Mouse (Mus musculus): ENCODE results near the gene Abtb1. TPM values are rescaled to one million over a fixed set of nuclear protein-coding genes. Genes with fewer than 3 reads are reported as not detected.

The Abtb1 gene
- polyA plus RNA-seq, 1 experiment from 2014 or later: 28.8 TPM

DNA sequence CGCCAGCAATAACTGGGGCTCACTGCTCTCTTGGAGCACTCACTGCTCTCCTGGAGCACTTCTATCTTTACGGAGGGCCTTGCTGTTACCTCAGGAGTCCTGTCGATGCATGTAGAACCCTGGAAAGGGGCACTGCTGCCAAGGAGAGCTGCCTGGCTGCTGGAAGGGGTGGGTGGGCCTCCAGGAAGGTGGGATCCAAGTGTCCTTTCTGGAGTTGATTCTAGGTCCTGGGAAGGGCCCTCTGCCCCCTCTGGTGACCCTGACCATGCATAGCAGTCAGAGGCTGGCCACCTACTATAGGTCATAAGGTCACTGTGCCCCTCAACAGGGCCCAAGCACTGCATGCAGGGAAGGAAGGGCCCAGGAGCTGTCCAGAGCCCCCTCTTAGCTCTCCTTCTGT is 14.8 kb downstream of the Abtb1 start:
- H3K27me3 ChIP-seq: no peaks in the 10 kb centered on the region
- no peaks in the 10 kb centered on the region for H3K36me3 ChIP-seq
- ATAC-seq (ENCODE audit: insufficient number of reproducible peaks, insufficient read depth, low FRiP score, low TSS enrichment): no peak
- no peaks in the 10 kb centered on the region for H3K9me3 ChIP-seq
- no peak overlapping the region for H3K27ac ChIP-seq
- H3K4me1 ChIP-seq: 0 out of 2 replicates have a peak, but pooled peaks cover 8% of the 10 kb centered on the region
- H3K4me2 ChIP-seq (replicated peaks): no peak overlapping the region
- WGBS: 69% methylated on average over 3 of the region's 3 CpGs
- H3K4me3 ChIP-seq: no peak overlapping the region
- H3K9ac ChIP-seq: no peak overlapping the region

DNA sequence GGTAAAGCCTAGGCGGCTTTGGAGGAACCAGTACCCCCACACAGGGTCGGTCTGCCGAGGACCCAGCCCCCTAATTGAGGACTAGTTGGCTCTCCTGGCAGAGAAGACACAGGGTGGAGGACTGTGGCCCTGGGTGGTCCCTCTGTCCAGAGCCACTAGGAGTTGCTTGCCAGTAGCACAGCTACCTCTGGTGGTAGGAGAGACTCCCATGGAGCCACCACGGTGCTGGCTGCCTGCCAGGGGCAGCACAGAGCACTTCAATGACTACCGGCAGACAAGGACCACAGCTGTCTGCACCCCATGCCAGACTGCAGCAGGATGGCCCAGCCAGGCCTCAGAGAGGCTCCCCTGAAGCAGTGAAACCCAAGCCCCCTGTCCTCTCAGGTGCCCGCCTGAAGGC is 15.2 kb downstream of the Abtb1 start:
- H3K36me3 ChIP-seq: no peaks in the 10 kb centered on the region
- no peaks in the 10 kb centered on the region for H3K9me3 ChIP-seq
- no peaks in the 10 kb centered on the region for H3K27me3 ChIP-seq
- no peak overlapping the region for H3K4me2 ChIP-seq (replicated peaks)
- WGBS: 33% methylated on average over 6 of the region's 6 CpGs
- H3K4me3 ChIP-seq: no peak overlapping the region
- 0 out of 2 replicates have a peak, but pooled peaks cover 8% of the 10 kb centered on the region for H3K4me1 ChIP-seq
- peak; percentile 44 for ATAC-seq (ENCODE audit: insufficient number of reproducible peaks, insufficient read depth, low FRiP score, low TSS enrichment)
- H3K27ac ChIP-seq: no peak overlapping the region
- no peak overlapping the region; the same call in 1 of the 2 replicates for H3K9ac ChIP-seq

DNA sequence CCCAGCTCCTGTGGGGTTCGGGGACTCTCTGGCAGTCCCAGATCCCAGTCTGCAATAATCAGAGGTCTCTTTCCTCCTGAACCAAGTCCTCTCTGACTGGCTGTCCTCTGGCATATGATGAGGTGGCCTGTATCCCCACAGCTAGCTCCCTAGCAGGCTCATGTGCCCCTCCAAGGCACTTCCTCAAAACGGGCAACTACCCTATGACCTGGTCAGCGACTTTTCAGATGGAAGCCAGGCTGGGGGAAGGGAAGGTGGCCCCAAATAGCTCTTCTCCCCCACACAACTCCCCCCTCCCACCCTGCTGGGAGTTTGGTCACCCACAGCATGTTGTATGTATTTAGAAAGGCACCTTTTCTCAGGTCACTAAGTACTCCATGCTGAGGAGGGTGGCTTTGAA is 15.7 kb downstream of the Abtb1 start:
- Histone ChIP-seq H3K9ac (no peak overlapping the region), H3K27ac (no peak overlapping the region), H3K9me3 (no peaks in the 10 kb centered on the region), H3K27me3 (no peaks in the 10 kb centered on the region), H3K4me2 (replicated peaks) (no peak overlapping the region), H3K36me3 (no peaks in the 10 kb centered on the region), H3K4me1 (0 out of 2 replicates have a peak, but pooled peaks cover 8% of the 10 kb centered on the region), H3K4me3 (no peak overlapping the region)
- whole genome bisulfite sequencing: 47% methylated on average over 3 of the region's 3 CpGs
- no peak for ATAC-seq (ENCODE audit: insufficient number of reproducible peaks, insufficient read depth, low FRiP score, low TSS enrichment)

DNA sequence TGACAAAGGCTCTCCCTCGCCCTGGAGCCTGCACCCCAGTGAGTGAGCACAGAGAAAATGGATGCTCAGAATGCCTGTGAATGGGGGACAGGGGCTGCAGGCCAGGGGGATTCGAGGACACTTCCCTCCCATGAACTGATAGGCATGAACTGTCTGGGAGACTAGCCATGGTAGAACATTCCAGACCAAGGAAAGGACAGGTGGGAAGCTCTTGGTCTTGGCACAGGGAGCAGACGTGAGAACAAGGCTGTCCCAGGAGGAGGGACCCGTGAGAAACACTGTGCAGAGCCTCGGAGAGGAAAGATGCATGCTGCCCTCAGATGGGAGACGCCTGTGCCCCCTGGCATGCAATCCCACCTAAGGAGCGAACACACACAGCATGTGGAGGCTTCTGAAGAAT is 17.6 kb downstream of the Abtb1 start:
- Histone ChIP-seq H3K4me3 (no peak overlapping the region), H3K4me2 (replicated peaks) (no peak overlapping the region), H3K27ac (no peak overlapping the region), H3K4me1 (0 out of 2 replicates have a peak, but pooled peaks cover 13% of the 10 kb centered on the region), H3K27me3 (no peaks in the 10 kb centered on the region), H3K36me3 (no peaks in the 10 kb centered on the region), H3K9me3 (no peaks in the 10 kb centered on the region), H3K9ac (no peak overlapping the region)
- ATAC-seq (ENCODE audit: insufficient number of reproducible peaks, insufficient read depth, low FRiP score, low TSS enrichment): no peak
- WGBS: 56% methylated on average over 7 of the region's 7 CpGs

DNA sequence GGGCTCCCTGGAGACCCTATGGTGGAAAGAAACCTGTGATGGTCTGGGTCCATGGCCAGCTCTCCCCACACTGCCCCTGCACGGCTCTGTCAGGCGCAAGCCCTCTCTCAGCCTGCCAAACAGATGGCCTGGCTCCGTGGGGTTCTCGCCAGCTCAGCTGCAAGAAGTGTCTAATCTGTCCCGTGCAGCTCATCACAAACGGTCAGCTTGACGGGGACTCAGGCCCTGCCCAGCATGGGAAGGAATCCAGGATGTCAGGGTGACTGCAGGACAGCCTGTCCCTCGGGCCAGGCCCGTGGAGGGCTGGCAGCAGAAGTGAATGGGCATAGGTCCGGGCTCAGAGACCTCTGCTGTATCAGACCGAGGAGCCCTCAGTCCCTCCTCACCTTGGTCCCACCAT is 19.9 kb downstream of the Abtb1 start:
- Histone ChIP-seq H3K4me2 (replicated peaks) (no peak overlapping the region), H3K4me3 (no peak overlapping the region), H3K4me1 (0 out of 2 replicates have a peak, but pooled peaks cover 11% of the 10 kb centered on the region), H3K27me3 (no peaks in the 10 kb centered on the region), H3K27ac (no peak overlapping the region), H3K9me3 (no peaks in the 10 kb centered on the region), H3K9ac (no peak overlapping the region), H3K36me3 (no peaks in the 10 kb centered on the region)
- 81% methylated on average over 11 of the region's 11 CpGs for WGBS
- no peak for ATAC-seq (ENCODE audit: insufficient number of reproducible peaks, insufficient read depth, low FRiP score, low TSS enrichment)

DNA sequence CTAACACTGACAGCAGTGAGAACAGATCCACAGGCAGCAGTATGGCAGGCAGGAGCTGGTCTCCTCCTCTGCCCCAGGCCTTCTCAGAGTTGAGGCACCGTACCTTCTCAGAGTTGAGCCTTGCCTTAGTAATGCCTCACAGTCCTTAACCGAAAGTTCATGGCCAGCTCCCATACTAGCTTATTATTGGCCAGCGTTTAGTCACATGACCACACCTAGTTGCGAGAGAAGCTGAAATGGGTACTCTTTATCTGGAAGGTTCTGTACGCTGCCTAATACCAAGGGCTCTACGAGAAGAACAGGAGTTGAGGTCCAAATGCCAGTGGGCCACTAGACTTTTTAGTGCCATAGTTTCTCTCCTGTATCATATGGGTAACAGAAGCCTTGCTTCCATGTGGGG is 20.5 kb downstream of the Abtb1 start:
- H3K4me3 ChIP-seq: no peak overlapping the region
- no peak overlapping the region for H3K4me2 ChIP-seq (replicated peaks)
- ATAC-seq (ENCODE audit: insufficient number of reproducible peaks, insufficient read depth, low FRiP score, low TSS enrichment): no peak
- H3K36me3 ChIP-seq: no peaks in the 10 kb centered on the region
- 92% methylated on average over 6 of the region's 6 CpGs for WGBS
- no peak overlapping the region for H3K9ac ChIP-seq
- 0 out of 2 replicates have a peak, but pooled peaks cover 6% of the 10 kb centered on the region for H3K4me1 ChIP-seq
- no peak overlapping the region for H3K27ac ChIP-seq
- H3K9me3 ChIP-seq: no peaks in the 10 kb centered on the region
- H3K27me3 ChIP-seq: no peaks in the 10 kb centered on the region

DNA sequence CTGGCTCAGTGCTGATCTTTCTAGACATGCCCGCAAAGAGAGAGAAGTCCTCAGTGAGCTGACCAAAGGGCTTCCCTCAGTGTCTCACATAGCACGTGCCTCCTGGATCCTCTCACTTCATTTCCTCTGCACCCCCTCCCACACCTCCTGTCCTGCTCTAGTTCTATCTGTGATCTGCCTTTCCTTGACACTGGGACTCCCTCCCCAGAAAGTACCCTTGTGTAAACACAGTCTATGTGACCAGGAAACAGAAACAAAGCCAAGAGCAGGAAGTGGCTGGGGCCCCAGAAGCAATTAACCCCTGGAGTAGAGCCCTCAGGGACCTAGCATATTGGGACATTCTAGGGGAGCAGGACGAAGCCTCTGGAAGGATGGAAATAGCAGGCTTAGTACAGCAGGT is 20.9 kb downstream of the Abtb1 start:
- H3K36me3 ChIP-seq: no peaks in the 10 kb centered on the region
- no peaks in the 10 kb centered on the region for H3K27me3 ChIP-seq
- no peak overlapping the region for H3K4me2 ChIP-seq (replicated peaks)
- no peak overlapping the region for H3K9ac ChIP-seq
- WGBS: 34% methylated on average over 3 of the region's 3 CpGs
- H3K4me3 ChIP-seq: no peak overlapping the region
- H3K27ac ChIP-seq: no peak overlapping the region
- H3K9me3 ChIP-seq: no peaks in the 10 kb centered on the region
- ATAC-seq (ENCODE audit: insufficient number of reproducible peaks, insufficient read depth, low FRiP score, low TSS enrichment): no peak
- H3K4me1 ChIP-seq: 0 out of 2 replicates have a peak, but pooled peaks cover 6% of the 10 kb centered on the region

DNA sequence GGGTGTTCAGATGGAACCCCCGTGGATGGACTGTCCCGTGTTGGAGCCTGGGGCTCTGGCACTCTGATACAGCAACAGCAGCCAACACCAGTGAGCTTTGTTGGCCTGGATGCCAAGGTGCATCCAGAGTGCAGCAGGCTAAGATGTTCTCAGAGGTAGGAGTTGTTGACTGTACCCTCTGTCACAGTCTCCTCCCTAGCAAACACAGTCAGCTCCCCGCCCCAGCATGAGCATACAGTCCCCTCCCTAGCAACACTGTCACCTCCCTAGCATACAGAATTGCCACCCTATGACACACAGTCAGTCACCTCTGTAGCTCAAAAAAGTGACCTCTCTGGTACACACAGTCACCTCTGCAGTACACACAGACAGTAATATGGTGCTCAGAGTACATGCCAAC is 24.9 kb downstream of the Abtb1 start:
- no peak overlapping the region for H3K4me3 ChIP-seq
- H3K27ac ChIP-seq: no peak overlapping the region
- H3K4me2 ChIP-seq (replicated peaks): no peak overlapping the region
- H3K27me3 ChIP-seq: 0 out of 2 replicates have a peak, but pooled peaks cover 4% of the 10 kb centered on the region
- no peak overlapping the region for H3K9ac ChIP-seq
- peaks cover 9% of the 10 kb centered on the region; the same call in 1 of the 2 replicates for H3K4me1 ChIP-seq
- WGBS: 92% methylated on average over 3 of the region's 3 CpGs
- no peaks in the 10 kb centered on the region for H3K9me3 ChIP-seq
- H3K36me3 ChIP-seq: no peaks in the 10 kb centered on the region
- ATAC-seq (ENCODE audit: insufficient number of reproducible peaks, insufficient read depth, low FRiP score, low TSS enrichment): no peak

DNA sequence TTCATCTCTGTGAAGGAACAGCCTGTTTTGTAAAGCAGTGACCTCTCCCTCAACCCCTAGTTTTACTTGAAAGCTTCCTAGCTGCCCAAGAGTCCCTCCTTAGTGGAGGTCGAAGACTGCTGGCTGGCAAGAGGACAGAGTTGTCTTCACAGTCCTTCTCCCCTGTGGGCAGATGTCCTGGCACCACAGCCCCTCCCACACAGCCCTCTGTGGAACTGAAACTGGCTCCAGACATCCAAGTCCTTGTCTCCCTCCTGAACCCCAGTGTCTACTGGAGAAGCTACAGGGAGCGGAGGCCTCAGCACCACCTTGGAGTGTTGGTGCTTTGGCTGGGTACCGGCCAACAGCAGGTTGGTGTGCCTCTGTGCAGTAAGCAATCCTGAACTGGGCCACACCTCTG is 26.3 kb downstream of the Abtb1 start:
- ATAC-seq (ENCODE audit: insufficient number of reproducible peaks, insufficient read depth, low FRiP score, low TSS enrichment): no peak
- peaks cover 16% of the 10 kb centered on the region; the same call in 1 of the 2 replicates for H3K4me1 ChIP-seq
- H3K27ac ChIP-seq: no peak overlapping the region
- 93% methylated on average over 3 of the region's 3 CpGs for WGBS
- 0 out of 2 replicates have a peak, but pooled peaks cover 4% of the 10 kb centered on the region for H3K27me3 ChIP-seq
- H3K4me2 ChIP-seq (replicated peaks): no peak overlapping the region
- no peak overlapping the region for H3K4me3 ChIP-seq
- H3K9ac ChIP-seq: no peak overlapping the region
- no peaks in the 10 kb centered on the region for H3K9me3 ChIP-seq
- no peaks in the 10 kb centered on the region for H3K36me3 ChIP-seq

DNA sequence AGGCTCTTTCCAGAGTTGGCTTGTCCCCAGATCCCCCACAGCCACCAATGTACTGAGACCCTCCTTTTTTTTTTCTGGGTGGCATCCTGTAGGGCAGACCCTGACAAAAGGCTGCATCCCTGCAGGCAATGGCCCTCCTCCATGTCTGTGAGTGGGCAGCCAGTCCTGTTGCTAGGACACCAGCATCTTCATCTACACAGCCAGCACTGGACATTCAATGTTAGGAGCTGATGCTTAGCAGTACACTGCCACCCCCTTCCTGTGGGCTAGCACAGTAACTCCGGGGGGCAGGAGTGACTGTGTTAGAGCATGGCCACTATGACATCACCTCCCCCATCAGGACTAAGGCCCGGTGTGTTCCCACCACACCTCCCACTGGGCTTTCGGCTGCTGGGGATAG is 26.7 kb downstream of the Abtb1 start:
- no peak for ATAC-seq (ENCODE audit: insufficient number of reproducible peaks, insufficient read depth, low FRiP score, low TSS enrichment)
- H3K27me3 ChIP-seq: 0 out of 2 replicates have a peak, but pooled peaks cover 4% of the 10 kb centered on the region
- H3K4me3 ChIP-seq: no peak overlapping the region
- H3K4me1 ChIP-seq: peaks cover 18% of the 10 kb centered on the region; the same call in 1 of the 2 replicates
- 76% methylated on average over 3 of the region's 3 CpGs for WGBS
- H3K4me2 ChIP-seq (replicated peaks): no peak overlapping the region
- H3K9me3 ChIP-seq: no peaks in the 10 kb centered on the region
- H3K9ac ChIP-seq: no peak overlapping the region
- H3K36me3 ChIP-seq: no peaks in the 10 kb centered on the region
- H3K27ac ChIP-seq: no peak overlapping the region

DNA sequence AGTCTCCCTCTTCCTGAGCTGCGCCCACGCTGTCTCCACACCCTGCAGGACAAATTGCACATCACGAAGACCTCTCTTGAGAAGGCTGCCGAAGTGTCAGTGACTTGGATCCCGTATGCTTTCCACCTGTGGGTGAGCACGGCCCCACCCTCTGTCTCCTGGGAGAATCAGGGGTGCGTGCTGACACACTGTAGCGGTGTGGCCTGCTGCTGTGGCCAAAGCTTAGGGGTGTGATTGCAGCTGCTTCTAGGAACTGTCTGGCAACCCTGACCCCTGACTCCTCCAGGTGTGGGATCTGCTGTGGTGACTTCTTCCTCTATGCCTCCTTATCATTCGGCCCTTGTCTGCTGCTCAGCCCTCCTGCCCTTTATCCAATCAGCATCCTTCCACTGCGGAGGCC is 28.0 kb downstream of the Abtb1 start:
- 0 out of 2 replicates have a peak, but pooled peaks cover 4% of the 10 kb centered on the region for H3K27me3 ChIP-seq
- no peak overlapping the region for H3K4me3 ChIP-seq
- no peak overlapping the region for H3K9ac ChIP-seq
- no peaks in the 10 kb centered on the region for H3K9me3 ChIP-seq
- H3K36me3 ChIP-seq: no peaks in the 10 kb centered on the region
- H3K4me1 ChIP-seq: peaks cover 23% of the 10 kb centered on the region; the same call in 1 of the 2 replicates
- 82% methylated on average over 10 of the region's 10 CpGs for WGBS
- H3K4me2 ChIP-seq (replicated peaks): no peak overlapping the region
- H3K27ac ChIP-seq: no peak overlapping the region
- ATAC-seq (ENCODE audit: insufficient number of reproducible peaks, insufficient read depth, low FRiP score, low TSS enrichment): no peak

DNA sequence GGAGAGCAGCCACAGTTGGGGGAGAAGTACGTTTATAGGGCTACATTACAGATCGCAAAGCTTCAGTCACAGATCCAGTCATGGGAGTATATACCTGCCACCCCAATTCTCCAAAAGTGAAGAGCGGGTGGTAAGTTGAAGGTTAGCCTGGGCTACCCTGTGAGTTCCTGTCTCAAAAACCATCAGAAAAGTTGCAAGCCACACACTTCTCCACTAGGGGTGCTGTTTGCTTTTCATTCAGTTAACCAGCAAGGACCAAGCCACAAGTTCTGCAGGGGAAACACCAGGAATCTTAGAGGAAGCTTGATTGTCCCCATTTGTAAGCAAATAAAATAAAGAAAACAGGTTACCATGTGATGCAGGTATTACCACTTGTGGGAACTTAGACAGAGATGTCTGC is 28.9 kb downstream of the Abtb1 start:
- ATAC-seq (ENCODE audit: insufficient number of reproducible peaks, insufficient read depth, low FRiP score, low TSS enrichment): no peak
- Histone ChIP-seq H3K27ac (no peak overlapping the region), H3K4me1 (peaks cover 23% of the 10 kb centered on the region; the same call in 1 of the 2 replicates), H3K9me3 (no peaks in the 10 kb centered on the region), H3K9ac (no peak overlapping the region), H3K4me3 (no peak overlapping the region), H3K4me2 (replicated peaks) (no peak overlapping the region), H3K27me3 (0 out of 2 replicates have a peak, but pooled peaks cover 4% of the 10 kb centered on the region), H3K36me3 (no peaks in the 10 kb centered on the region)
- WGBS: 60% methylated on average over 3 of the region's 3 CpGs
